Mouse (Mus musculus) G1E (cell line): ENCODE data around the gene Slc38a6. TPM values are rescaled to one million over a fixed set of nuclear protein-coding genes. Genes with fewer than 3 reads are reported as not detected.

Source experiments
- ATAC-seq: 2 replicates; pipeline ENCODE4 v1.8.0; 2016; ENCODE audit warnings: mild to moderate bottlenecking; ENCODE audit not compliant: insufficient number of reproducible peaks, poor library complexity, low FRiP score, severe bottlenecking; ENCODE audit errors: extremely low read depth
- DNase-seq: peaks from one replicate; pipeline ENCODE4 v3.0.0; 2012; ENCODE audit warnings: low spot score
- H3K27me3 ChIP-seq: 2 replicates; pipeline ENCODE4 v1.6.1; 2012; ENCODE audit warnings: mild to moderate bottlenecking, low read length, inconsistent platforms; ENCODE audit not compliant: insufficient read depth
- H3K36me3 ChIP-seq: replicated peaks from 2 replicates; pipeline ENCODE3; 2012; ENCODE audit warnings: mild to moderate bottlenecking, inconsistent platforms
- H3K4me1 ChIP-seq: 2 replicates; pipeline ENCODE4 v1.6.1; 2012; ENCODE audit warnings: low read depth, low read length, inconsistent platforms, mixed read lengths; ENCODE audit not compliant: insufficient read depth
- H3K4me3 ChIP-seq: 2 replicates; pipeline ENCODE4 v1.5.1; 2012; ENCODE audit warnings: low read depth, mild to moderate bottlenecking, inconsistent platforms, low read length, moderate library complexity, mixed read lengths
- H3K9me3 ChIP-seq: replicated peaks from 2 replicates; pipeline ENCODE4 v1.6.1; 2012; ENCODE audit warnings: inconsistent platforms
- CTCF ChIP-seq: IDR thresholded peaks from 2 replicates; pipeline ENCODE4 v1.5.1; 2012; ENCODE audit warnings: low read depth, low read length, inconsistent platforms, mixed read lengths
- GATA1 ChIP-seq: IDR thresholded peaks from 2 replicates; pipeline ENCODE4 v1.6.1; 2012; ENCODE audit warnings: borderline replicate concordance, low read length, inconsistent platforms, mixed read lengths
- GATA2 ChIP-seq: IDR thresholded peaks from 2 replicates; pipeline ENCODE4 v1.6.1; 2012; ENCODE audit warnings: low read depth, low read length, inconsistent platforms, borderline replicate concordance
- POLR2AphosphoS5 ChIP-seq: IDR thresholded peaks from 2 replicates; pipeline ENCODE4 v1.6.1; 2012; ENCODE audit warnings: low read depth, low read length, inconsistent platforms; ENCODE audit not compliant: insufficient replicate concordance
- TAL1 ChIP-seq: conservative IDR thresholded peaks from 2 replicates; pipeline ENCODE4 v1.6.1; 2012; ENCODE audit warnings: low read depth, low read length, inconsistent platforms, mixed read lengths
- polyA plus RNA-seq: library from polyadenylated mRNA; stranded (reverse); fragments of >175 nt; gene quantifications from 2 replicates; pipeline ENCODE4 v1.2.3, GENCODE M21; 2012
- total RNA-seq, 2 experiments: library from RNA; stranded (forward) in 1 of 2; stranded (reverse) in 1 of 2; fragments of 200-1000 nt in 1 of 2; fragments of >200 nt in 1 of 2; fragmentation: Nextera tagmentation in 1 of 2; gene quantifications; 2 replicates each; pipeline ENCODE4 v1.2.3; 2014 to 2017

Gene Slc38a6
- total and polyA plus RNA-seq, 3 experiments, result 2.7 to 26.3 (median 12.5) TPM

- no peaks in the 10 kb centered on the region for H3K27me3 ChIP-seq
- peaks cover 30% of the 10 kb centered on the region for H3K36me3 ChIP-seq
- ATAC-seq (no peak), DNase-seq (no peak)
- H3K9me3 ChIP-seq, result no peaks in the 10 kb centered on the region
- no peaks in the 10 kb centered on the region for H3K4me1 ChIP-seq
- no peak overlapping the region for H3K4me3 ChIP-seq
- TF ChIP-seq TAL1 (no peak), CTCF (no peak), GATA1 (no peak), GATA2 (no peak), POLR2AphosphoS5 (no peak)
Observed at GRCm38 (mm10) chr12:73337127-73337526, 50.5 kb downstream of the Slc38a6 start.

- no peak for TF ChIP-seq POLR2AphosphoS5
- no peak for TF ChIP-seq CTCF
- TF ChIP-seq TAL1, result no peak
- no peak for TF ChIP-seq GATA1
- TF ChIP-seq GATA2, result no peak
- Histone ChIP-seq H3K9me3 (no peaks in the 10 kb centered on the region), H3K4me3 (no peak overlapping the region), H3K4me1 (no peaks in the 10 kb centered on the region), H3K36me3 (peaks cover 42% of the 10 kb centered on the region), H3K27me3 (no peaks in the 10 kb centered on the region)
- no peak for ATAC-seq
- DNase-seq, result no peak
Observed at GRCm38 (mm10) chr12:73340642-73341293, 54.2 kb downstream of the Slc38a6 start.

- no peak for ATAC-seq
- Histone ChIP-seq H3K4me3 (no peak overlapping the region), H3K4me1 (no peaks in the 10 kb centered on the region), H3K9me3 (no peaks in the 10 kb centered on the region), H3K27me3 (no peaks in the 10 kb centered on the region), H3K36me3 (peaks cover 47% of the 10 kb centered on the region)
- no peak for DNase-seq
- TF ChIP-seq CTCF (no peak), POLR2AphosphoS5 (no peak), GATA1 (no peak), TAL1 (no peak), GATA2 (no peak)
Observed at GRCm38 (mm10) chr12:73341703-73342663, 55.4 kb downstream of the Slc38a6 start.

GRCm38 (mm10) chr12:73344300-73344699, 57.7 kb downstream of the Slc38a6 start:
- no peak overlapping the region for H3K4me3 ChIP-seq
- no peaks in the 10 kb centered on the region for H3K4me1 ChIP-seq
- peaks cover 51% of the 10 kb centered on the region for H3K36me3 ChIP-seq
- ATAC-seq, result no peak
- TF ChIP-seq GATA2 (no peak), TAL1 (no peak), GATA1 (no peak), POLR2AphosphoS5 (no peak), CTCF (no peak)
- no peaks in the 10 kb centered on the region for H3K27me3 ChIP-seq
- no peak for DNase-seq
- H3K9me3 ChIP-seq, result no peaks in the 10 kb centered on the region

GRCm38 (mm10) chr12:73345157-73345556, 58.6 kb downstream of the Slc38a6 start:
- no peak for DNase-seq
- H3K4me3 ChIP-seq, result no peak overlapping the region
- no peak for ATAC-seq
- no peaks in the 10 kb centered on the region for H3K9me3 ChIP-seq
- no peaks in the 10 kb centered on the region for H3K4me1 ChIP-seq
- H3K27me3 ChIP-seq, result no peaks in the 10 kb centered on the region
- H3K36me3 ChIP-seq, result peaks cover 50% of the 10 kb centered on the region
- no peak for TF ChIP-seq GATA1
- TF ChIP-seq TAL1, result no peak
- TF ChIP-seq CTCF, result no peak
- no peak for TF ChIP-seq POLR2AphosphoS5
- no peak for TF ChIP-seq GATA2

- no peaks in the 10 kb centered on the region for H3K4me1 ChIP-seq
- no peaks in the 10 kb centered on the region for H3K9me3 ChIP-seq
- no peak for ATAC-seq
- no peak overlapping the region for H3K4me3 ChIP-seq
- H3K36me3 ChIP-seq, result peaks cover 55% of the 10 kb centered on the region
- no peaks in the 10 kb centered on the region for H3K27me3 ChIP-seq
- DNase-seq, result no peak
- TF ChIP-seq GATA1 (no peak), CTCF (no peak), POLR2AphosphoS5 (no peak), TAL1 (no peak), GATA2 (no peak)
Observed at GRCm38 (mm10) chr12:73347202-73347601, 60.6 kb downstream of the Slc38a6 start.
